Mouse (Mus musculus) megakaryocyte progenitor cell, adult 5-6 weeks (primary cell): ENCODE measurements around the gene B230118H07Rik. TPM values are rescaled to one million over a fixed set of nuclear protein-coding genes. Genes with fewer than 3 reads are reported as not detected.
"Not testable (repeated sequence)": the region's sequence is repeated elsewhere in the genome, so short reads cannot be mapped to it uniquely, and the experiment has no call there.

Source experiments
- ATAC-seq: replicated peaks from 2 replicates; pipeline ENCODE4 v1.8.0; 2016; ENCODE audit warnings: mild to moderate bottlenecking, moderate TSS enrichment, inconsistent platforms; ENCODE audit not compliant: poor library complexity
- total RNA-seq, 2 experiments: library from RNA; stranded (forward) in 1 of 2; stranded (reverse) in 1 of 2; fragments of 157-497, 149-512 nt in 1 of 2; fragments of 200-1000 nt in 1 of 2; gene quantifications; 2 replicates each; pipeline versions ENCODE4 v1.2.3 to v1.2.4; 2015 to 2017

Gene B230118H07Rik
- total RNA-seq, 2 experiments from 2014 or later: 82.9 to 106 TPM

DNA sequence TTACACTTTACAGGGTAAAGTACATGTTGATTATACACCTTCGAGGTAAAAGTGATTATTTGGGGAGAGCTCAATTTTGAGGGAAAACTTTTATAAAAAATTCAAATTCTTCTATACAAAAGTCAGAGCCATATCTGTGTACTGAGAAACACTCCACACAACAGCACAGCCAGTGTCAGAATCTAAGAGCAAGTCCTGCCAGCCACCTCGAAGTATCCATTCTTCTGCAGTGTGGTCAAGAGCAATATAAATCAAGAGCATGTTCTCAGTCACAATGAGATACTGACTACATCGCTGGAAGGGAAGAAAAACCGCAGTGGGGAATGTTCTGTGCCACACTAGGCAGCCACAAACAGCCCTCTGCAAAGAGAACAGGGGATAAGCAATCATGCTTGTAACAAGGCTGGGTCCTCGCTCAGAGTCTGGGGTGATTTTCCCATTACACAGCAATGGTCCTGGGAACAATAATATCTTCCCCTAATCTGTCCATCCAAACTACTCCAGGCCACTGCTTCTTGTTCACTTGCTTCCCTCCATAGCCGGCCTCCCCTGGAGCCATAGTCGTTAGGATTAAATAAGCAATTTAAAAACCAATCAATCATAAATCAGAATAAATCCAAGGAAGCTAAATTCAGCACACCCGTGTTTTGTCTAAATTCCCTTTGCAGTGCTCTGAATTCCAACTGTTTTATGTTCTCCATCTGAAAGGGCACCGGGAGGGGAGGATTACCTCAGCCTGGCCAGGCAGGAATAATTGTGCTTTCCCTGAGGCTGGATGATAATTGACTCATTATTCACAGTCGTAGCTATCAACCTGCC lies 57.1 kb downstream of the B230118H07Rik start:
- no peak for ATAC-seq

DNA sequence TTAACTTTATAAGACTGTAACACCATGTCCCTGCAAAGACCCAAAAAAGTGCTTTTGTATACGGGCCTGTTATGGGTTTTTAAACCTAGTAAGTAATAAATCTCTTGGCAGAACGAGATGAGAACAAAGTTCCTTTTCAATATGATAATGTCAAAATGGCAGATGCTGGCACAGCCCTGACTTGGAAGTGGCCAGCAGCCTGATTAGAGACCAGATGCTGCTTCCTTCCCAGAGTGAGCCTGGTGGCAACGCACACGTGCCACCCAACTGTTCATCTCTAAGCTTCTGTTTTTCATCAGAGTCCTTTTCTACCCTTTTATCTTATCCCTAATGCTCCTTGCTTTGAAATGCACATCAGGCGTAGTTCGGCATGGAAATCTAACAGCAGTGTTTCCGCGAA lies 58.0 kb downstream of the B230118H07Rik start:
- no peak for ATAC-seq

GRCm38 (mm10) chr2:101581418-101581817 lies 67.9 kb downstream of the B230118H07Rik start:
- no peak for ATAC-seq

- 0 out of 2 replicates have a peak, but pooled peaks have one; percentile 20 for ATAC-seq
Measured at GRCm38 (mm10) chr2:101580977-101581376, 68.4 kb downstream of the B230118H07Rik start.

GRCm38 (mm10) chr2:101580428-101580827 lies 68.9 kb downstream of the B230118H07Rik start:
- ATAC-seq: no peak

- no peak for ATAC-seq
Measured at GRCm38 (mm10) chr2:101580027-101580426, 69.3 kb downstream of the B230118H07Rik start.

DNA sequence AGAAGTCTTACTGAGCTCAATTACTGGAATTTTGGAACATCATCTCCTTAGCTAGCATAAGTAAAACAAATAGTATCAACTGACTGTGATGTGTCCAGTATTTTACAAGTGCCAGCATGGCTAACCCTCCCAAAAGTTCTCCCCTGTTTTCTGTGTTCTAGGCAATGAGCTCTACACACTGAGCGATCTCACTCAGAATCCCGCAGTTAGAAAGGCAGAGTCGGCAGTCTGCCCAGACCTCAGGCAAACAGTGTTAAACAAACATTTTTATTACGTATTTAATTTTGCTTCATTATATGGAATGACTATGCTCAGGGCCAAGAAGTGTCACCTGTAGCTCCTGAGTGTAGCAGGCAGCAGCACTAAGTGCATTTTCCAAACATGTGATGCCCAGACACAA lies 72.1 kb downstream of the B230118H07Rik start:
- ATAC-seq: no peak

DNA sequence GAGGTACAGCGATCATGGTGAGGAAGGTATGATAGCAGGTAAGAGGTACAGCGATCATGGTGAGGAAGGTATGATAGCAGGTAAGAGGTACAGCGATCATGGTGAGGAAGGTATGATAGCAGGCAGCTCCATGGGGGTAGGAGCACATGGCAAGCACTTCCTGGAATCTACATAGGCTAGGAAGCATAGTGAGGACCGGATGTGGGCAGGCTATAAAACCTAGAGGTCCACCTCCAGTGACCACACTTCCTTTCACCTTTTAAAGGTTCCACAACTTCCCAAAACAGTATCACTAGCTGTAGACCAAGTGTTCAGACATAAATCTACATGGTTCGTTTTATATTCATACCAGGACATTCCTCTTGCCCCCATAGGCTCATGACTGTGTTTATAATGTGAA lies 80.1 kb downstream of the B230118H07Rik start:
- peak; percentile 55 for ATAC-seq

GRCm38 (mm10) chr2:101567490-101567889 lies 81.8 kb downstream of the B230118H07Rik start:
- ATAC-seq: no peak

- ATAC-seq: no peak
Measured at GRCm38 (mm10) chr2:101563776-101564175, 85.6 kb downstream of the B230118H07Rik start.

GRCm38 (mm10) chr2:101563206-101563605 lies 86.1 kb downstream of the B230118H07Rik start:
- ATAC-seq: no peak

- ATAC-seq: no peak
Measured at GRCm38 (mm10) chr2:101559431-101559830, 89.9 kb downstream of the B230118H07Rik start.

- ATAC-seq: no peak
Measured at GRCm38 (mm10) chr2:101555886-101556285, 93.4 kb downstream of the B230118H07Rik start.

- no peak for ATAC-seq
Measured at GRCm38 (mm10) chr2:101553851-101554250, 95.5 kb downstream of the B230118H07Rik start.

DNA sequence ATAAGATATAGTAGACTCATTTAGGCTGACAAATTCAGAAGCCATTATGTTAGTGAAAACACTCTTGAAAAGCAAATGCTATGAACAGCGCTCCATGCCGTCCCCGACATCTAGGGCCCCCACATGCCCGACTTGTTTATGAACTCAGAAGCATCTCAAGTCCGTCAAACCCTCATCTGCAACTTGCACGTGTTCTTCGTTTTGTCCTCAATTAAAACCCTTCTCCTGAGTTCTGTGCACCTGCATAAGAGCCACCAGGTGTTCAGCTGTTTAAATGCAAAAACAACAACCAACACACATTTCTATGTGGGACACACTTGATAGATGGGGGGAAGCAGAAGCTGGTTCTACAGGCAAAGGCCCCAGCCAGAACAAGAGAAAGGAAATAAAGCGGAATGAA lies 97.0 kb downstream of the B230118H07Rik start:
- no peak for ATAC-seq

DNA sequence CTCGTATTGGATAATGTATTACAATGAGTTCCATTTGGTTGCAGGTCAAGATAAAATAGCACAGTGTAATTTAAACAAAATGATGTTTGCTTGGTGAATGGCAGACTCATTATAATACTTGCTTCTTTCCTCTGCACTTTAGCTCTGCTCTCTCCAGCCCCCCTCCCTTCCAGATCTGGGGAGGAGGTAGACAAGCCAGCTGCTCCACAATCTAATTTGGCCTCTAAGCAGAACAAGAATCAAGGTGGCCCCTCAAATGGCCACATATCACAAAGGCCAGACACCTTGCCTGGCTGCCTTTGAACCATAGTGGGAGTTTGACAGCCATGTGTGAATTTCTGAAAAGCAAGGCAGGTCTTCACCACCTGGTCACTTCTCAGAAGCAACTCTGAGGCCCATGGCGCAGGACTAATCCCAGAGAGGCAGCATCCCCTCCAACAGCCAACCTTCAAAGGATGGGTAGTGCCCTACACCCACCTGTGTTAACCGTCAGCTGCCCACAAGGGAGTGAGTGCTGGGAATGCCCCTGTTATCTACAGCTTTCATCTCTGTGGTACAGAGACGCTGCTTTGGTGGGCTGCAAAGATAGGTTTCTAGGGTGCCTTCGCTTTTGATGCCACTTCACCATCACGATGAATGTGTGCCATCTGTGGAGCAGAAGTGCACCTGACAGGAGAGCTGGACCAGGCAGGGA lies 98.2 kb downstream of the B230118H07Rik start:
- no peak for ATAC-seq

DNA sequence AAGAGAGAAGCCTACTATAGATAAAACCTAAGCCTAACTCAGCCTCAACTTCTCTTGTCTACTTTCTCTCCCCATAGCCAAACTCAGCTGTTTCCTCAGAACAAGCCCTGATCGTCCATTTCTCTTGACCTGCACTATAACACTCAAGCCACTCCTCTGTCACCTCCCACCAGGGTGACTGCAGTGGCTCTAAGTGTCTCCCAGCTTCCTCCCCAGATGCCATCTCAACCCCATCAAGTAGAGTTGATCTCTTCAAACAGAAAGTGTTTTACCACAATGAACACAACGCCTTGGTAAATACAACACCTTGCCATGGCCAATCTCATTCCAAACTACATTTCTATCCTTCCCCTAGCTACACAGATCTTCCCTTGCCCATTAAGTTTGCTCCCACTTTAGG lies 99.2 kb downstream of the B230118H07Rik start:
- ATAC-seq: no peak

DNA sequence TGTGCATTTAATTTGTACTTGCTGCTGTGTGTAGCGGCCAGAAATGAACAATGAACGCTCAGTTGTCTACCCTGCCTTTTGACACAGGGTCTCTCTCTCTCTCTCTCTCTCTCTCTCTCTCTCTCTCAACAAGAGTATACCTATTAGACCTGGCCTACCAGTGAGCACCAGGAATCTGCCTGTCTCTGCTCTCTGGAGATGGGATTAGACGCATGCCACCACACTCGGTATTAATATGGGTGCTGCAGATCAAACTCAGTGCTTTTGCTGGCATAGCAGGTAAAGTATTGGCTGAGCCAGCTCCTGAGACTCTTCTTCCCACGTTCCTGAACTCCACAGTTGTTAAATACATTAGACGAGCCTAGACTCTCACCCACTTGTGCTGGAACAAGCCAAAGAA lies 100.5 kb downstream of the B230118H07Rik start:
- no peak for ATAC-seq

DNA sequence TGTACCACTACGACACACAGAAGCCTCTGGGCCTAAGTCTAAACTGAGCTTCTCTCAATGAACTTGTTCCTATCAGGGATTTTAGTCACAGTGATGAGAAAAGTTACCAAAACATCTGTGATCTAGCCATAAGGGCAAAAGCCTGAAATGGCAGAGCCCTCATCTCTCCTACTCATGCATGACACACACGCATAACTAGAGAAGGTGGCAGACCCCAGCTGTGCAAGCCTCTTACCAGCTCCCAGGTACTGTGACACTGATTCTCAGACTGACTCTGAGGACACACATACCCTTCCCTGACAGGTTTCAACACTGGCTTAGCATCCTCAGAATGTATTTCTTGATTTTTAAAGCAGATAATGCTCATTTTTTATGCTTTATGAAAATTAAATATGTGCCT lies 103.7 kb downstream of the B230118H07Rik start:
- ATAC-seq: no peak

DNA sequence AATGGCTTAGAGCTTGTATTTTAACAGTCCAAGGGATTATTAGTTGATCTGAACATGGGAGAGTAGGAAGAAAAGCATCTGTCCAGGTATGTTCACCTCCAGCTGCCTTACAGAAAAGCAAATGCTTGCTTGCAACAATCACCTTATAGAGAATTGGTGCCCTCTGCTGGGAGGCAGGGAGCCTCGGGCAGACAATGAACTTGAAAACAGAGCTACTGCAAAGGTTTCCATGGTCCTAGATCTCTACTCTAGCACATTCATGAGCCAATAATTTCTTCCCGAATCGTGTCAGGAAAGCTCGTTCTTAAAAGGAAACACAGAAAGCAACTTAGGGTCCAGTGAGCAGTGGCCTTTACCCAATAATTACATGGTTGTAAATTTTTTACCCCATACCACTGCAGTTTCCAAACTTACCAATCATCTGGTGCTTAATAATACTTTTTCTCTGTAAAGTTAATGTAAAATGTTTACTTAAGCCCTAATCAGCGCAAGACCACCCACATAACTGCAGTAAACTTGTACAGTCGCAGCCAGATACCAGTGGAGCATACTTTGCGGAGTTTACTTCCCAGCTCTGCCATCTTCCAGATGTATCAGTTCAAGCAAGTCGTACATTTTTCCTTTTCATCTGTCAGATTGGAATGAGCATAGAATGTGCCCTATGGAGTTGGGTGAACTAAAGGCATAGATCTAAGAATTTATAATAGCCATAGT lies 105.5 kb downstream of the B230118H07Rik start:
- no peak for ATAC-seq

- ATAC-seq: not testable (repeated sequence)
Measured at GRCm38 (mm10) chr2:101536887-101537286, 112.4 kb downstream of the B230118H07Rik start.

DNA sequence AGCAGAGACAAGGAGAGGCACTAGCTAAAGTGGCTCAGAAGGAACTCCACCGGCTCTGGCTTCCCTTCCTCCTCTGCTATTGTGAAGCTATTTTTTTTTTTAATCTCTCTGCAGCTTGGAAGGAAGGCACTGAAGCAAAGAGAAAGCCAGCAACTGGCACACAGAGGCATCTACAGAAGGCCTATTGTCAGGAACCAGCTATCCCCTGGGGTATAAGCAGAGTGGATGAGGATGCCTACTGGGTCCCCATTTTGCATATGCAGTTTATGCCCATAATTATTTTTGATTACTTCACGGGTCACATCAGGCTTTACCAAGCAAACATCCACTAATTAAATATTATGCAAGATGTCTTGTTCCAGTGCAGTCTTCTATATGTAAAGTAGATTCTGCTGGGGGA lies 115.6 kb downstream of the B230118H07Rik start:
- no peak for ATAC-seq
